Mouse (Mus musculus): Measurements from ENCODE around the gene Vsig2. TPM values are rescaled to one million over a fixed set of nuclear protein-coding genes. Genes with fewer than 3 reads are reported as not detected.

Vsig2 gene
- total RNA-seq (2014; fragmentation: Nextera tagmentation) (not detected in 2 replicates), total RNA-seq (2017) (not detected in 2 replicates)

- no peak for ATAC-seq (replicated peaks; ENCODE audit: low FRiP score, low TSS enrichment, poor library complexity, severe bottlenecking)
Observed at GRCm38 (mm10) chr9:37539170-37540025, at the start of gene Vsig2. Vsig2 (plus strand) TSS chr9:37539255.

GRCm38 (mm10) chr9:37489446-37490120 lies 49.5 kb upstream of the Vsig2 start:
- ATAC-seq (replicated peaks; ENCODE audit: low FRiP score, low TSS enrichment, poor library complexity, severe bottlenecking), result peak; percentile 53

- ATAC-seq (replicated peaks; ENCODE audit: low FRiP score, low TSS enrichment, poor library complexity, severe bottlenecking), result no peak
Observed at GRCm38 (mm10) chr9:37495761-37496160, 43.3 kb upstream of the Vsig2 start.

GRCm38 (mm10) chr9:37496325-37496724 lies 42.7 kb upstream of the Vsig2 start:
- ATAC-seq (replicated peaks; ENCODE audit: low FRiP score, low TSS enrichment, poor library complexity, severe bottlenecking), result no peak

GRCm38 (mm10) chr9:37500201-37500600 lies 38.9 kb upstream of the Vsig2 start:
- no peak for ATAC-seq (replicated peaks; ENCODE audit: low FRiP score, low TSS enrichment, poor library complexity, severe bottlenecking)

- ATAC-seq (replicated peaks; ENCODE audit: low FRiP score, low TSS enrichment, poor library complexity, severe bottlenecking), result no peak
Observed at GRCm38 (mm10) chr9:37501170-37501569, 37.9 kb upstream of the Vsig2 start.

- no peak for ATAC-seq (replicated peaks; ENCODE audit: low FRiP score, low TSS enrichment, poor library complexity, severe bottlenecking)
Observed at GRCm38 (mm10) chr9:37504348-37504747, 34.7 kb upstream of the Vsig2 start.

- no peak for ATAC-seq (replicated peaks; ENCODE audit: low FRiP score, low TSS enrichment, poor library complexity, severe bottlenecking)
Observed at GRCm38 (mm10) chr9:37506023-37506422, 33.0 kb upstream of the Vsig2 start.

GRCm38 (mm10) chr9:37512097-37512496 lies 27.0 kb upstream of the Vsig2 start:
- ATAC-seq (replicated peaks; ENCODE audit: low FRiP score, low TSS enrichment, poor library complexity, severe bottlenecking), result peak; percentile 79

- ATAC-seq (replicated peaks; ENCODE audit: low FRiP score, low TSS enrichment, poor library complexity, severe bottlenecking), result no peak
Observed at GRCm38 (mm10) chr9:37514456-37514855, 24.6 kb upstream of the Vsig2 start.

GRCm38 (mm10) chr9:37517467-37517866 lies 21.6 kb upstream of the Vsig2 start:
- peak; percentile 95 for ATAC-seq (replicated peaks; ENCODE audit: low FRiP score, low TSS enrichment, poor library complexity, severe bottlenecking)

GRCm38 (mm10) chr9:37518991-37519390 lies 20.1 kb upstream of the Vsig2 start:
- no peak for ATAC-seq (replicated peaks; ENCODE audit: low FRiP score, low TSS enrichment, poor library complexity, severe bottlenecking)

GRCm38 (mm10) chr9:37519995-37520394 lies 19.1 kb upstream of the Vsig2 start:
- ATAC-seq (replicated peaks; ENCODE audit: low FRiP score, low TSS enrichment, poor library complexity, severe bottlenecking), result no peak

GRCm38 (mm10) chr9:37525461-37525860 lies 13.6 kb upstream of the Vsig2 start:
- ATAC-seq (replicated peaks; ENCODE audit: low FRiP score, low TSS enrichment, poor library complexity, severe bottlenecking), result no peak

GRCm38 (mm10) chr9:37526443-37527395 lies 12.3 kb upstream of the Vsig2 start:
- ATAC-seq (replicated peaks; ENCODE audit: low FRiP score, low TSS enrichment, poor library complexity, severe bottlenecking), result no peak; the same call in 1 of the 2 replicates

GRCm38 (mm10) chr9:37527396-37528224 lies 11.4 kb upstream of the Vsig2 start, which contains the start of gene Esam:
Esam (plus strand) TSS chr9:37528078.
- no peak for ATAC-seq (replicated peaks; ENCODE audit: low FRiP score, low TSS enrichment, poor library complexity, severe bottlenecking)

GRCm38 (mm10) chr9:37528225-37528970 lies 10.7 kb upstream of the Vsig2 start:
- ATAC-seq (replicated peaks; ENCODE audit: low FRiP score, low TSS enrichment, poor library complexity, severe bottlenecking), result no peak
